Mouse (Mus musculus): ENCODE results near the gene Dchs1. TPM values are rescaled to one million over a fixed set of nuclear protein-coding genes. Genes with fewer than 3 reads are reported as not detected.
A peak's percentile ranks its signal among the peaks of the same experiment; 100 is the strongest.

Dchs1 gene
- polyA plus RNA-seq, 2 experiments, result 28.5 to 48.6 TPM

GRCm38 (mm10) chr7:105796972-105797371, 9.5 kb upstream of the Dchs1 start:
- Histone ChIP-seq H3K4me2 (replicated peaks; ENCODE audit: low read depth, low read length, severe bottlenecking) (no peak overlapping the region), H3K9ac (ENCODE audit: low read depth, low read length, severe bottlenecking) (no peak overlapping the region), H3K27ac (replicated peaks; ENCODE audit: low read depth, low read length) (no peak overlapping the region), H3K36me3 (ENCODE audit: control insufficient read depth, insufficient read depth, low read length) (no peaks in the 10 kb centered on the region), H3K9me3 (ENCODE audit: control insufficient read depth, low read length) (no peaks in the 10 kb centered on the region), H3K27me3 (ENCODE audit: control insufficient read depth, insufficient read depth, low read length) (no peaks in the 10 kb centered on the region), H3K4me3 (replicated peaks; ENCODE audit: low read length) (no peak overlapping the region), H3K4me1 (ENCODE audit: control insufficient read depth, insufficient read depth, low read length) (no peaks in the 10 kb centered on the region)
- ATAC-seq (ENCODE audit: low FRiP score, low read depth) (no peak), DNase-seq (ENCODE audit: low spot score) (no peak)
- TF ChIP-seq POLR2A (IDR thresholded peaks at IDR 0.05; ENCODE audit: borderline replicate concordance, extremely low read depth, insufficient read depth, insufficient read length), result no peak
- 83% methylated on average over 3 of the region's 3 CpGs for WGBS

- H3K27ac ChIP-seq (replicated peaks; ENCODE audit: low read depth, low read length), result no peak overlapping the region
- no peaks in the 10 kb centered on the region for H3K27me3 ChIP-seq (ENCODE audit: control insufficient read depth, insufficient read depth, low read length)
- no peak overlapping the region for H3K4me3 ChIP-seq (replicated peaks; ENCODE audit: low read length)
- no peak for ATAC-seq (ENCODE audit: low FRiP score, low read depth)
- DNase-seq (ENCODE audit: low spot score), result no peak
- no peak overlapping the region for H3K9ac ChIP-seq (ENCODE audit: low read depth, low read length, severe bottlenecking)
- H3K4me2 ChIP-seq (replicated peaks; ENCODE audit: low read depth, low read length, severe bottlenecking), result no peak overlapping the region
- no peaks in the 10 kb centered on the region for H3K4me1 ChIP-seq (ENCODE audit: control insufficient read depth, insufficient read depth, low read length)
- no peaks in the 10 kb centered on the region for H3K9me3 ChIP-seq (ENCODE audit: control insufficient read depth, low read length)
- H3K36me3 ChIP-seq (ENCODE audit: control insufficient read depth, insufficient read depth, low read length), result no peaks in the 10 kb centered on the region
- TF ChIP-seq POLR2A (IDR thresholded peaks at IDR 0.05; ENCODE audit: borderline replicate concordance, extremely low read depth, insufficient read depth, insufficient read length), result no peak
- WGBS, result 25% methylated on average over 7 of the region's 7 CpGs
Measured at GRCm38 (mm10) chr7:105795759-105796366, 8.4 kb upstream of the Dchs1 start.

GRCm38 (mm10) chr7:105793701-105794100, 6.2 kb upstream of the Dchs1 start:
- no peak overlapping the region for H3K27ac ChIP-seq (replicated peaks; ENCODE audit: low read depth, low read length)
- no peaks in the 10 kb centered on the region for H3K4me1 ChIP-seq (ENCODE audit: control insufficient read depth, insufficient read depth, low read length)
- H3K4me2 ChIP-seq (replicated peaks; ENCODE audit: low read depth, low read length, severe bottlenecking), result no peak overlapping the region
- no peaks in the 10 kb centered on the region for H3K36me3 ChIP-seq (ENCODE audit: control insufficient read depth, insufficient read depth, low read length)
- H3K9ac ChIP-seq (ENCODE audit: low read depth, low read length, severe bottlenecking), result no peak overlapping the region
- no peaks in the 10 kb centered on the region for H3K27me3 ChIP-seq (ENCODE audit: control insufficient read depth, insufficient read depth, low read length)
- TF ChIP-seq POLR2A (IDR thresholded peaks at IDR 0.05; ENCODE audit: borderline replicate concordance, extremely low read depth, insufficient read depth, insufficient read length), result no peak
- no peaks in the 10 kb centered on the region for H3K9me3 ChIP-seq (ENCODE audit: control insufficient read depth, low read length)
- DNase-seq (ENCODE audit: low spot score) (no peak), ATAC-seq (ENCODE audit: low FRiP score, low read depth) (no peak)
- WGBS, result 79% methylated on average over 7 of the region's 7 CpGs
- no peak overlapping the region for H3K4me3 ChIP-seq (replicated peaks; ENCODE audit: low read length)

GRCm38 (mm10) chr7:105791147-105791546, 3.7 kb upstream of the Dchs1 start:
- H3K27me3 ChIP-seq (ENCODE audit: control insufficient read depth, insufficient read depth, low read length), result no peaks in the 10 kb centered on the region
- peaks cover 5% of the 10 kb centered on the region for H3K4me1 ChIP-seq (ENCODE audit: control insufficient read depth, insufficient read depth, low read length)
- TF ChIP-seq POLR2A (IDR thresholded peaks at IDR 0.05; ENCODE audit: borderline replicate concordance, extremely low read depth, insufficient read depth, insufficient read length), result no peak
- H3K36me3 ChIP-seq (ENCODE audit: control insufficient read depth, insufficient read depth, low read length), result no peaks in the 10 kb centered on the region
- H3K4me3 ChIP-seq (replicated peaks; ENCODE audit: low read length), result no peak overlapping the region
- WGBS, result 73% methylated on average over 1 of the region's 1 CpGs
- DNase-seq (ENCODE audit: low spot score) (no peak), ATAC-seq (ENCODE audit: low FRiP score, low read depth) (no peak)
- no peak overlapping the region for H3K9ac ChIP-seq (ENCODE audit: low read depth, low read length, severe bottlenecking)
- no peaks in the 10 kb centered on the region for H3K9me3 ChIP-seq (ENCODE audit: control insufficient read depth, low read length)
- H3K27ac ChIP-seq (replicated peaks; ENCODE audit: low read depth, low read length), result no peak overlapping the region
- no peak overlapping the region for H3K4me2 ChIP-seq (replicated peaks; ENCODE audit: low read depth, low read length, severe bottlenecking)

- peaks cover 19% of the 10 kb centered on the region for H3K4me1 ChIP-seq (ENCODE audit: control insufficient read depth, insufficient read depth, low read length)
- DNase-seq (ENCODE audit: low spot score) (no peak), ATAC-seq (ENCODE audit: low FRiP score, low read depth) (peak; percentile 64)
- peak overlapping the region; percentile 98 for H3K4me3 ChIP-seq (replicated peaks; ENCODE audit: low read length)
- peak overlapping the region; percentile 81 for H3K4me2 ChIP-seq (replicated peaks; ENCODE audit: low read depth, low read length, severe bottlenecking)
- peaks cover 27% of the 10 kb centered on the region for H3K36me3 ChIP-seq (ENCODE audit: control insufficient read depth, insufficient read depth, low read length)
- peak overlapping the region; percentile 93 for H3K27ac ChIP-seq (replicated peaks; ENCODE audit: low read depth, low read length)
- 5% methylated on average over 17 of the region's 20 CpGs for WGBS
- no peaks in the 10 kb centered on the region for H3K27me3 ChIP-seq (ENCODE audit: control insufficient read depth, insufficient read depth, low read length)
- no peaks in the 10 kb centered on the region for H3K9me3 ChIP-seq (ENCODE audit: control insufficient read depth, low read length)
- H3K9ac ChIP-seq (ENCODE audit: low read depth, low read length, severe bottlenecking), result peak overlapping the region; percentile 99
- TF ChIP-seq POLR2A (IDR thresholded peaks at IDR 0.05; ENCODE audit: borderline replicate concordance, extremely low read depth, insufficient read depth, insufficient read length), result no peak
Measured at GRCm38 (mm10) chr7:105786506-105787284, 759 bp downstream of the Dchs1 start.
